Comparison of ENCODE assay signal across 14 mouse cellular contexts in genomic region chr11:44902165-44902564, GRCm38 (mm10).
DNase-seq lines count a peak whose midpoint lies in the region; ATAC-seq and TF ChIP-seq lines count a peak whose summit lies in the region.
"Had no signal": no experiment of that assay in that cellular context is flagged by ENCODE, and none has a peak within 500 bp of the region (broad histone marks: within the 10 kb centered on the region; RNA-seq: fewer than 3 reads in every experiment).

No protein-coding gene starts in this region.

- CTCF ChIA-PET in Patski (lab: Charles Lee) = interaction anchor here (0.8 to 1.0 kb wide), 3 partner anchors 11 to 278 kb away, joined by 3 to 4 read pairs (median 3); no protein-coding TSS in a partner anchor

- DNase-seq in cerebellum, postnatal 10 days = peak; percentile 25 to 41
- DNase-seq in midbrain, postnatal 0 days (ENCODE audit: low spot score) = no peak
- DNase-seq in midbrain, embryonic 11.5 days (ENCODE audit: low spot score, missing footprints) = no peak
- peak; percentile 68 for DNase-seq in Patski (ENCODE audit: low read depth, low spot score)
- DNase-seq in thymus, postnatal 25 days = no peak
- DNase-seq: gastrocnemius, adult 2 months; heart, adult 2 months; heart, postnatal 10 days; lung, postnatal 14 days had no signal

- no peak overlapping the region for H3K4me2 ChIP-seq in midbrain, postnatal 0 days (ENCODE audit: low read depth, low read length, poor library complexity, severe bottlenecking)
- H3K4me2 ChIP-seq in midbrain, embryonic 11.5 days = no peak overlapping the region
- H3K4me2 ChIP-seq in neural tube, embryonic 15.5 days = no peak overlapping the region
- H3K4me2 ChIP-seq: forebrain, embryonic 15.5 days had no signal

- 19% methylated on average over 6 of the region's 6 CpGs for WGBS in midbrain, postnatal 0 days
- 41% methylated on average over 6 of the region's 6 CpGs for WGBS in midbrain, embryonic 11.5 days
- WGBS in neural tube, embryonic 15.5 days = 63% methylated on average over 6 of the region's 6 CpGs

- no peaks in the 10 kb centered on the region for H3K27me3 ChIP-seq in midbrain, postnatal 0 days (ENCODE audit: insufficient read depth, low read length)
- H3K27me3 ChIP-seq in midbrain, embryonic 11.5 days (ENCODE audit: control insufficient read depth, insufficient read depth, low read length) = no peaks in the 10 kb centered on the region
- H3K27me3 ChIP-seq in Patski = no peaks in the 10 kb centered on the region
- no peaks in the 10 kb centered on the region for H3K27me3 ChIP-seq in neural tube, embryonic 15.5 days (replicated peaks)
- H3K27me3 ChIP-seq: CH12.LX; forebrain, embryonic 15.5 days had no signal

- in situ Hi-C loops in Patski (cut with MboI; ENCODE audit: low pct_unique_long_range_greater_than_20kb) = no loop called here

- no peak overlapping the region for H3K4me3 ChIP-seq in midbrain, postnatal 0 days (ENCODE audit: low read depth, low read length)
- no peak overlapping the region for H3K4me3 ChIP-seq in midbrain, embryonic 11.5 days (ENCODE audit: low read depth, low read length)
- H3K4me3 ChIP-seq in neural tube, embryonic 15.5 days (replicated peaks) = no peak overlapping the region
- H3K4me3 ChIP-seq: forebrain, embryonic 15.5 days; gastrocnemius, adult 2 months; heart, adult 2 months had no signal

- no peak for ATAC-seq in cerebellum, adult (ENCODE audit: insufficient number of reproducible peaks, low FRiP score, low TSS enrichment)
- no peak for ATAC-seq in midbrain, postnatal 0 days (ENCODE audit: low FRiP score)
- no peak for ATAC-seq in midbrain, embryonic 11.5 days (ENCODE audit: low FRiP score)
- ATAC-seq in Patski = peak; percentile 89
- no peak for ATAC-seq in neural tube, embryonic 15.5 days (ENCODE audit: low FRiP score)
- ATAC-seq: forebrain, embryonic 15.5 days had no signal

- no peak overlapping the region for H3K27ac ChIP-seq in midbrain, postnatal 0 days (ENCODE audit: low read depth, low read length)
- no peak overlapping the region for H3K27ac ChIP-seq in midbrain, embryonic 11.5 days (ENCODE audit: low read depth, low read length)
- peak overlapping the region; percentile 37 for H3K27ac ChIP-seq in neural tube, embryonic 15.5 days (replicated peaks)
- H3K27ac ChIP-seq: forebrain, embryonic 15.5 days; gastrocnemius, adult 2 months; heart, adult 2 months; kidney, postnatal 0 days had no signal

- TF ChIP-seq CTCF in midbrain, postnatal 0 days (IDR thresholded peaks at IDR 0.05) = 0 out of 2 replicates have a peak, but pooled peaks have one; percentile 2
- no peak for TF ChIP-seq CTCF in Patski (IDR thresholded peaks at IDR 0.05)

- H3K9me3 ChIP-seq in midbrain, postnatal 0 days (ENCODE audit: low read length) = no peaks in the 10 kb centered on the region
- H3K9me3 ChIP-seq in midbrain, embryonic 11.5 days (ENCODE audit: control insufficient read depth, low read length) = no peaks in the 10 kb centered on the region
- H3K9me3 ChIP-seq in neural tube, embryonic 15.5 days (replicated peaks) = no peaks in the 10 kb centered on the region
- H3K9me3 ChIP-seq: forebrain, embryonic 15.5 days had no signal

- no peaks in the 10 kb centered on the region for H3K36me3 ChIP-seq in midbrain, postnatal 0 days (ENCODE audit: insufficient read depth, low read length)
- no peaks in the 10 kb centered on the region for H3K36me3 ChIP-seq in midbrain, embryonic 11.5 days (ENCODE audit: control insufficient read depth, insufficient read depth, low read length)
- H3K36me3 ChIP-seq in neural tube, embryonic 15.5 days = no peaks in the 10 kb centered on the region
- H3K36me3 ChIP-seq: forebrain, embryonic 15.5 days had no signal

- peaks cover 3% of the 10 kb centered on the region; the same call in 1 of the 2 replicates for H3K4me1 ChIP-seq in midbrain, postnatal 0 days (ENCODE audit: insufficient read depth, low read length)
- peaks cover 35% of the 10 kb centered on the region for H3K4me1 ChIP-seq in midbrain, embryonic 11.5 days (ENCODE audit: control insufficient read depth, insufficient read depth, low read length)
- H3K4me1 ChIP-seq in neural tube, embryonic 15.5 days = peaks cover 57% of the 10 kb centered on the region

- POLR2A ChIA-PET in Patski (lab: Charles Lee) = interaction anchor here (0.7 to 0.9 kb wide), 2 partner anchors 41 to 295 kb away, joined by 3 read pairs; no protein-coding TSS in a partner anchor

- H3K9ac ChIP-seq in midbrain, postnatal 0 days (replicated peaks; ENCODE audit: low read length, poor library complexity, severe bottlenecking) = no peak overlapping the region
- no peak overlapping the region for H3K9ac ChIP-seq in midbrain, embryonic 11.5 days (ENCODE audit: low read length)
- H3K9ac ChIP-seq in neural tube, embryonic 15.5 days (replicated peaks) = no peak overlapping the region
- H3K9ac ChIP-seq: forebrain, embryonic 15.5 days had no signal

Comparison
In these comparisons a context has a peak if more than half of its experiments do, and no peak if none do; other contexts are left out.
1. DNase-seq: peak in cerebellum, postnatal 10 days (2 of 2) and Patski (single experiment); none in midbrain, postnatal 0 days (single experiment), midbrain, embryonic 11.5 days (single experiment) and thymus, postnatal 25 days (single experiment).